Mouse (Mus musculus): ENCODE measurements around the gene Gm906.
"Not testable (repeated sequence)": the region's sequence is repeated elsewhere in the genome, so short reads cannot be mapped to it uniquely, and the experiment has no call there.

GRCm38 (mm10) chr13:50196831-50197230, 53.3 kb downstream of the Gm906 start:
- not testable (repeated sequence) for TF ChIP-seq CTCF, EP300 (IDR thresholded peaks at IDR 0.05; ENCODE audit: low read depth)

All from liver, embryonic 14.5 days (tissue).